Mouse (Mus musculus) layer of hippocampus, adult 8-10 months (tissue): ENCODE measurements around the gene Ikbke. TPM values are rescaled to one million over a fixed set of nuclear protein-coding genes. Genes with fewer than 3 reads are reported as not detected.
A peak's percentile ranks its signal among the peaks of the same experiment; 100 is the strongest.
"Not testable (repeated sequence)": the region's sequence is repeated elsewhere in the genome, so short reads cannot be mapped to it uniquely, and the experiment has no call there.

Experiments used
- DNase-seq, 2 experiments: peaks; one replicate each; pipeline ENCODE4 v3.0.0; 2022; ENCODE audit warnings: low spot score in 2 of 2
- total RNA-seq, 4 experiments: library from RNA; stranded (reverse); gene quantifications; 2 replicates each; pipeline ENCODE4 v1.2.4; 2022

The Ikbke gene
- 1 to 10 TPM; 1.8 to 4.9 (median 3.4) TPM for total RNA-seq

DNA sequence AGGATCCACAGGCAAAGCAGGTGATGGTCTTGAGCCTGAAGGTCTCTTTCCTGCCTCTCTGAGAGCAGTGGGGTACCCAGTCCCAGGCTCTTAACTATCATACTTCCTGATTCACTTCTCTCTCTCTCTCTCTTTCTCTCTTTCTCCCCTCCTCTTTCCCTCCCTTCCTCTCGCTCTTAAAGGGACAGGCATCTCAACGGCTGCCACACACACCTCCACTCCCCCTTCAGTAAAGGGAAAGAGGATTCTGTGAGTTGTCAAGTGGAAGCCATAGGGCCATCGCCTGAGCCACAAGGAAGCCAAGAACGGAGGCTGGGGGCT lies at the start of gene Ikbke:
TSS of gene Ikbke (minus strand) at position 151 of the 321 bp plus-strand sequence.
- DNase-seq, result no peak

DNA sequence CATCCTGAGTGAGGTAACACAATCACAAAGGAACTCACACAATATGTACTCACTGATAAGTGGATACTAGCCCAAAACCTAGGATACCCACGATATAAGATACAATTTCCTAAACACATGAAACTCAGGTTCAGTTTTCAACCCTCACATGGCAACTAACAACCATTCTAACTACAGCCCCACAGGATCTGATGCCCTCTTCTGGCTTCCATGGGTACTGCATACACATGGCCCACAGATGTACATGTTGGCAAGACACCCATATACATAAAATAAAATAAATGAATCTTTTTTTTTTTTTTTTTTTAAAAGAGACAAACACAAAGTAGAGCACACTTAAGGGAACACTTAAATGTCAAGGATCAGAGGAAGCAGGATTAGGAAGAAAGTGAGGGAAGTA lies 49.7 kb upstream of the Ikbke start:
- not testable (repeated sequence) for DNase-seq

DNA sequence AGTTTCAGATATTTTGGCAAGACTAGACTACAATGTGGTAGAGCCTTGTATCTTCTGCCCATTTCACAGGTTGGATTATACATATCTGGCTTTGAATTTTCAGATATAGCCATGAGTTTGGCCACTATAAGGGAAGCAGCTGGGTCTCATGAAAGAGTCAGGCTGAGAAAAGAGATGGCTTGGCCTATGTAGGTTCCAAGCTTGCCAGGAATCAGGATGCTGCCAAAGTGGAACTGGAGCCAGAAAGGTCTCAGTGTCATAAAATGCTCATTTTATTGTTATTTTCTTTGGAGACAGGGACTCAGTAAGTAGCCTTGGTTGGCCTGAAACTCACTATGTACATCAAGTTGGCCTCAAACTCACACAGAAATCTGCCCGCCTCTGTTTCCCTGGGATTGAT lies 47.8 kb upstream of the Ikbke start:
- no peak for DNase-seq

DNA sequence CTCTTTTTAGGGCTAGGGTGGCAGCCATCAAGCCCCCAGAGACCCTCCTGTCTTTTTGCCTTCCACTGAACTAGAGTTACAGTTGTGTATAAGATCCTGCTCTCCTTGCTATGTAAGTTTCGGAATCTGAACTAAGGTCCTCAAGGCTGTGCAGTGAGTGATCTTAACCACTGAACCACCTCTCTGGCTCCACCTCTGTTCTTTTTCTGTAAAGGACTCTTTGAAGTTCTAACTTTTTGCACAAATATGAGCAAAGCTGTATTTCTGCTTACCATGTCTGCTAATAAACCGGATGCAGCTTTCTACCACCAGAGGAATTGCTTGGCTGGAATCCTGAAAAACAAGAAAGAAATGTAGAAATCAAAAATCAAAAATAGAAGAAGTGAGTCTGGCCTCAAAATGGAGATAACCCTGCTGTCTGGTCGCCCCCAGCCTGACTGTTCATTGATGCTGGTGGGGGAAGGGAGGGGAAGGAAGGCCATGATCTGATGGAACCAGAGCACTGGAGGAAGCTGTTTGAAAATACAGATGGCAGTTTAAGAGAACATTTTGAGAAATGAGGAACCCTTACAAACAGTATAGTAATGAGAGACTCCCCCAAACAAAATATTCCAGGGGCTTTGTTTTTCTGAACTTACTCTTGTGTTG lies 45.5 kb upstream of the Ikbke start:
- no peak for DNase-seq

DNA sequence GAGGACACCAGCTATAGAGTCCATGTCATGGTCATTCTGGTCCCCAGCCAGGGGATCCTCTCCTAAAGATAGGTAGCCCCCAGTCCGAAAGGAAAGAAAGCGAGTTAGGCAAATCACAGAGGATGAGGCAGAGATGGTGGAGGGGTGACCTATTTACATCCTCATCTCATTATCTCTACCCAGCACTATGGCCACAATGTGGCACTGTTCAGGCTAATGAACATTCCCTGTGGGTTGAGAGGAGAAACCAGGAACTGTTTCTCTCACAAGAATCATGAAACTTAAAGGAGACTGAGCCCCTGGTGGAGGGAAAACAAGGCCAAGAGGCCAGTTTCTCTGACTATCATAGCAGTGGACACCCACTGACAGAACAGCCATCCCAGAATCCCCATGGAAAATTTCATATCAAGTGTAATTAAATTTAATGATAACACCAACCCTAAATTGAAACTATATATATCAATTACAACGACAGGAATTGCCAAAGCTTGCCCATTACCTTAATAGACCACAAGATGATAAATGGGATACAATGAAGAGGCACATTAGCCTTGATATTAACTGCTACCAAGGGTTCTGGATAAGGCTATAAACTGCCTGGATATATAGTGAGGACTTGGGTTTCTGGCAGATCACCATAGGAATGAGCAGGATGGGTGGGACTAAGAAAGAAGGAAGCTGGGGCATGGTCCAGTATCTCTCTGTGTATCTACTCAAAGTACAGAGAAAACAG lies 40.4 kb upstream of the Ikbke start:
- no peak for DNase-seq

DNA sequence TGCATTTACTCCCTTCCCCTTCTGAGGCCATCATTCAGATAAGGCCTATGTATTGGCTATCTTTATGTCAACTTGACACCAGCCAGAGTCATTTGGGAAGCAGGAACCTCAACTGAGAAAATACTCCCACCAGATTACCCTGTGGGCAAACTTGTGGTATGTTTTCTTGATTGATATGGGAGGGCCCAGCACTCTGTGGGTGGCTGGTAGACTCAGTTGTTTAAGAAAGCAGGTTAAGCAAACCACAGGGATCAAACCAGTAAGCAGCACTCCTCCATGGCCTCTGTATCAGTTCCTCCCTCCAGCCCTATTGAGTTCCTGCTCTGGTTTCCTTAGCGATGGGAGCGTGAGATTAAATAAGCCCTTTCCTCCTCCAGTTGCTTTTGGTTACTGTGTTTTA lies 39.0 kb upstream of the Ikbke start:
- DNase-seq, result no peak

DNA sequence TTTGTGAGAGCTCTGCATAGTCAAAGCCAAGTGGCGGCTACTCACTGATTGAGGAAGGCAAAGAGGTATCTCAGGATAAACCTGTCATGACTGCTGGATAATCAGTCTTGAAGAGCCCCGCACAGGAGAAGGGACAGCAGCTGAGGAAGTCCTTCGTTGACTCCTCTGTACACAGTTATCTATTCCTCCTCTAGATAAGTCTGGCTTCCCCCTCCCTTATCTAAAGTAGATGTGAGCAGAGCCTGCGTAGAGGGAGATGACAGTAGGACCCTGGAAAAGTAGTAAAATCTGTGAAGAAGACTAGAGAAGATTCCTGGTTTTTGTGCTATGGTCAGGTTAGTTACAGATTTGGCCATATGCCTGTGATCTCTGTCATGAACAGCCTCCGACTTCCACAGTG lies 38.2 kb upstream of the Ikbke start:
- DNase-seq, result no peak

DNA sequence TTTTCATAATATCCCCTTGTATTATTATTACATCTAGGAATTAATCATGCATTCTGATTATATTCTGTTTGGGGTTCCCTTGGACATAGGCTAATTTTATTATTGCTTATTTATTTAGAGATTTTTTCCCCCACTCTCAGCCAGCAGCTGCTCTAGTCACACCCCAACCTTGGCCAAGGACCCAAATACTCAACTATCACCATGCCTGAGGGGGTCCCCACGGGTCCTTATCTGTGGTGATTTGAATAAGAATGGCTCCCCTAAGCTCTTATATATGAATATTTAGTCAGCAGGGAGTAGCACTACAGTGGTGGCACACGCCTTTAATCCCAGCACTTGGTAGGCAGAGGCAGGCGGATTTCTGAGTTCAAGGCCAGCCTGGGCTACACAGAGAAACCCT lies 31.9 kb upstream of the Ikbke start:
- no peak for DNase-seq

DNA sequence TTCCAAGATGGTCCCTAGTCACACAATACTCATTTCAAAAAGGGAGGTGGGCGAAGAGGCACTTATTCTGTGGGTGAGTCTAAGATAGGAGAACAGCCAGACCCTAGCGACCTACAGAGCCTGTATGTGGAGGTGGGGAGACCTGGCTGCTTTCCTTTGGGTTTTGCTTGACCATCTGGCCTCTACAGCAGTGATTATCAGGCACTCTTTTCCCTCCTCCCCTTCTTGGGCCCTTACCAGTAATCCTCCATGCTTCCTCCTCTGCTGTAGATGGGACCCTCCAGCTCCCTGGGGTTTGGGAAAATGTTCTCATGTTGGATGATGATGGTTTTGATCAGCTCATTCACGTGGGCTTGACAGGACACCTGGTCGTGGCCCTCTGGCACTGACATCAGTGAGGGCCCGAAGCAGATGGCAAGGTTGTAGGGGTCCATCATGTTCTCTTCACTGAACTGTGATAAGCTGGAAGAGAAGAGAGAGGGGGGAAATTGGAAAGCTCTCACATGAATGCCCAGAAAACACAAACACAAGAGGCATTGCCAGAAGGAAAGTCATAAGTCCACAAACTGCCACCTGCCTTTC lies 30.9 kb upstream of the Ikbke start:
- no peak for DNase-seq

DNA sequence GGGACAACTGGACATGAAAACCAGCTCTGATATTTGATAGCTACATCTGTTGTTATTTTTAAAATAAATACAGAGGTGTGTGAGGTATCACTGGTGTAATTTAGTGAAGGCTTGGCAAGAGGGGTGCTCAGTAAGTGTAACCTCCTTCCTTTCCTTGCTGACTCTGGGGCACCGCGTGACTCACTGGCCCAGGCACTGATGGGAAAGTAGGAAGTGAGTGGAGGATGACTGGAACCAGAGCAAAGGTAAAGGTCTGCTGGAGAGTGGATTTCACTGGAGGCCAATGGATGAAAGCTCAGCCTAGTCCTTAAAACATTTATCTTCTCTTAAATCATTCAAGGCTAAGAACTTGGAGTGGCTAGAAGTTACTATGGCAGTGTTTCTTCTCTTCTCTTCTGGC lies 21.3 kb upstream of the Ikbke start:
- no peak for DNase-seq

DNA sequence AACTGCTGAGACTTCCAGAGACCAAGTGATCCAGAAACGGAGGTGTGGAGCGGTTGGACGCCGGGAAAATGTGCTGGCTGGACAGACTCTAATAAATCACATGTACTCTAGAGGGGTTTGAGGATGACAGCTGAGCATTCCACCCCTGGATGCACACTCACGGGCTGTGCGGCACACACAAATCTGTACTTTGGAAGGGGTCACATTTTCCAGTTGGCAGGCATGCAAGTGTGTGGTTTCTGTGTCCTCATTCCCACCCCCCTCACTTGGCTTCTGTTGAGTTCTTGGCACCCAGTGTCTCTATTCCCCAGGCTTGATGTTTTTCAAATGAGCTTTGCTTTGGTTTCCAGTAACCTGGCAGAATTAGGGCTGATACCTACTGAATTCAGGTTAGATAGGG lies 20.4 kb upstream of the Ikbke start:
- no peak for DNase-seq

DNA sequence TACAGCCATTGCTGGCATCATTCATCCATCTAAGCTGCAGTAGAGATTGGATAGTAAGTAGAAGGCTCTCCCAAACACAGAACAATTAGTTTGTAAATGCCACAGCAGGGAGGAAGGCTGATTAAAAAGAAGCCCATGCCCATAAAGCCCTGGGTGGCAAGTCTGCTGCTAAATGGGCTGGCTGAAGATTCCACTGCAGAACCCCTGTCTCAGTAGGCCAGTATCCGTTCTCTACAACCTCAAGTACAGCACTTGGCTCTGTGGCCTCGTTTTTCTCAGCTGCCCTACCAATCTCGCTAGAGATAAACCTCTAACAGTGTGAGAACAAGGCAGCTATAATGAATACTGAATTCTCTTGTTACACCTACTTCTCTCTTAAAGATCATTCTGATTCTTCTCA lies 19.8 kb upstream of the Ikbke start:
- DNase-seq, result no peak

DNA sequence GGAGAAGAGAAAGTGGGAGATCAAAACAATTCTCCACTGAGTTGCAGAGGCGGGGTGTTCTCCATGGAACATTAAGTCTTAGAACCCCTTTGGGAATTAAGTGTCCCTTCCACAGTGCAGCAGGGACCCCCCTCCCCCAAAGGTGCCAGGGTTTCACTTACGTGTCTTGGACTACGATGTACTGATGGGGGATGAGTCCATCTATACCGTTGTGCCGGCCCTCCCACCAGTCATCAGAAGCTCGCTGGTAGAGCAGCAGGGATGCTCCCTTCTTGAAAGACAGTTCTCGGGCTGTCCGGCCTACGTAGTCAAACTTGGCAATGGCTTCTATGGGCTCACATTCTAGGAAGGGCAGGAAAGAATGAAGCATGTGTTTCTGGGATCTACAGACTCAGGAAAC lies 18.8 kb upstream of the Ikbke start:
- DNase-seq, result no peak

DNA sequence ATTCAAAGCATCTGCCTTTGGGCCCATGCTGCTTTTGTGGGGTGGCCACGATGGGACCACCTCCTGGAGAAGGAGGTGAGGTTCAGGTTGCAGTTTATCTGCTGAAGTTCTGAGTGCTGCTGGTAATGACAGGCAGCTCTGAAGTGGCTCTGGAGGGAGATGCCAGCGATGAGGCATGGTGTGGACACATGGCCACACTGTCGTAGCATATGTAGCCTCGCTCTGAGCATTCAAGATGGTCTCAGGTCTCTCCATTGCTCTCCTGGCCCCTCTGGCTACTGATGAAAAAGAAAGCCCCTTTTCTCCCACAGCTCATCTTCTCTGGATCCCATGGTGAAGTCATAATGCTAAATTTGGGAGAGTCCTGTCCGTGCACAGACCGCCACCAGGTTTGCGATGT lies 17.3 kb upstream of the Ikbke start:
- DNase-seq, result no peak

DNA sequence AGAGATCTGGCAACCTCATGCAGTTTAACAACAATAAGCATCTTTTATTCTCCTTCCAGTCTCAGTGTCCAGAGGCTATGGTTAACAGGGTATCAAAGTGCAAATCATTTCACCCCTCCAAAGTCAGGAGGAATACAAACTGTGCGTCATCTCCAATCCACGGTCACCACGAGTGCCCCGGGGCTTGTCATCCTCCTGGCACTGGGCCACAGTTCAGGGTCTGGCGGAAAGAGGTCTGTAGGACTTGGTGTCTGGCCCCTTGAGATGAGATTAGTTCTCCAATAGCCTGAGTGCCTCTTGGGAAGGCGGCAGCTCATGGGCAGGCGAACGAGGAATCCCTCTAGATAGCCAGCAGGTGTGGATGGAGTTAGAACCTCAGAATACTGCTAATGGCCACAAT lies 15.8 kb upstream of the Ikbke start:
- DNase-seq, result no peak

DNA sequence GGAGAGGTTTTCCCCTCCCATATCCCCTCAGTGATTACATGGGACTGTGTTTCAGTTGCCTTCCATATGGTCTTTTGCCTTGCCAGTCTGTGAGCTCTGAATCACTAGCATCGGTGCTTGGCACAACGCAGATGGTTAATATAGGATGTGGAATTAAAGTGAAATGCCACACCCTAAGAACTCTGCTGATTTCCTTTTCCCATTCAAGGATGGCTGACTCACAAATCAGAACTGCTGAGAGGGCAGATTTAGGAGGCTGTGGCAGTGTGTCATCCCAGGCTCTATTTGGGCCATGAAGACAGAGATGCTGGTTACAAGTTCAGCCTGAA lies 14.5 kb upstream of the Ikbke start:
- DNase-seq, result peak; percentile 54 to 66

DNA sequence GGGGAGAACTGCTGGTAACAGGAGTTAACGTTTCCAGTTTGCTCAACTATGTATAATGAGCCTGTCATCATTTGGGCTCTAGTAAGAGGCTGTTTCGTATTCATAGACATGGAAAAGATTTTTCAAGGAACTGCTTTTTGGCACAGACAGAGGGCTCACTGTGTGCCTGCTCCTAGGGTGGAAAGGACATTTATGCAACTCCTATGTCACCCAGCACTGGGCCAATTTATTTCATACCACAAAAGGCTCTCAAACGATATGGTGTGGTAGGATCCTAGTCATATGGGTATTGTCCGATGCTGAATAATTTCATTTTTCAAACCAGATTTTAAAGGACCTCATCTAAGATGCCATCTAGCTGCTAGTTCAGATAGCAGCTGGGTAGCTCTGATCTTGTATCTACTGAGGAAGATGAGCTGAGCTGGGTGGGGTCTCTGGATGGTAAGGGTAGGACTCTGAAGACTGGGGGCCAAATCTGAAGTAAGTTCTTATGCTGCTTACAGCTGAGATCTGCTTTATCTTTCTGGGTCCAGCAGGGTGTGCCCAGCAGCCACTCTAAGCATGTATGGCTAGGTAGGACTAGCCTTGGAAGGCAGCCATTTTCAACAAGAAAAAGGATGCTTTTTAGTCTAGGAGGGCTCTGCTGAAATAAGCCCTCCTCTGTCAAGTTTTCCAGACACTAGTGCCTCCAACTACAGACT lies 14.0 kb upstream of the Ikbke start:
- no peak for DNase-seq

DNA sequence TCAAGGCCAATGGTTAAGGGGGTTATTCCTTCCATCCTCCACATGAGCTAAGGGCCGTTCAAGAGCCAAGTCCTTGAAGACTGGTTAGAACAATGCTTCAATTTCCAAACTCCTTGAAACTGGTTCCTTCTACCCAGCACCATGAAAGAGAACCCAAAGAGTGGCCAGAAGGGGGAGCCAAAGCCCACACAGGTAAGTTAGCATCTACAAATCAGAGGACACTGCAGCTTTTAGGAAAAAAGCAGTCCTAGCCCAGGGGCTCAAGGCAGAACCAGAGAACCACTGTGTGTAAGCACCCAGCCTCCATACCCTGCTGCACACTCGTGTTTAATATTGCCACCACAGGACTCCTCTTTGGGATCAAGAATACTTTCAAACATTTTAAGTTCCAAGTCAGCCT lies 11.2 kb upstream of the Ikbke start:
- DNase-seq, result peak; percentile 60 to 74

DNA sequence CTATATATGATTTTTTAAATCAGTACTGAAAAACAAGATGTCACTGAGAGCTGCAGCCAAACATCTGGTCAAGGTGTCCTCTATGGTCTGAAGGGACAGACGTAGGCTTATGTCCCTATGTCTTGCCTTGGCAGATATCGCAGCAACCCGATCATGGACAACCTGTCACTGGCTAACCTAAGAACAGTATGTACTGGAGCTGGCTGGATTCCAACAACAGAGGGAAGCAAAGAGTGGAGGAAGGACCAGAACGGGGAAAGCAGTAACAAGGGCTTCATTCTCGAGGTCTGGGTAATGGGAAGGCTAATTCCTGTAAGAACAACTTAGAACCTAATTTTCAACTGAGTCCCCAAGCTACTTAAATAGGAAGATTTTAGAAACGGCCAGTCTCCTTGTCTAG lies 9.5 kb upstream of the Ikbke start:
- no peak for DNase-seq

DNA sequence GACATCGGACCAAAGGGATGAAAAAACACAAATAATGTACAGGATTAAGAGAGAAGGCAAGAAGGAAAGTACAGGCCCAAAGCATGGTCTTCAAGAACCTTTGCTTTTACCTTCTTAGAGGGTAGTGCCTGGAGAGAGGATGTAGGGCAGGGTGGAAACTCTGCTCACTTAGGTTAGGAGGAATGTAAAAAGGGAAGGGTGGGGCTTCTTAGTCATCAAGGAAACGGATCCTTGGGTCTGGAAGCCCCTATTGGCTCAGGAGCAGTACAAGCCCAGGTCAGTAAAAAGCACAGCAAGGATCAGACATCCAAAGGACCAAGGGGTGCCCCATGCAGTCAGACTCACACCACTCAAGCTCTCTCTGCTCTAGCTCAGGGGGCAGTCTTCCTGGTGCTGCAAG lies 7.9 kb upstream of the Ikbke start:
- DNase-seq, result no peak

DNA sequence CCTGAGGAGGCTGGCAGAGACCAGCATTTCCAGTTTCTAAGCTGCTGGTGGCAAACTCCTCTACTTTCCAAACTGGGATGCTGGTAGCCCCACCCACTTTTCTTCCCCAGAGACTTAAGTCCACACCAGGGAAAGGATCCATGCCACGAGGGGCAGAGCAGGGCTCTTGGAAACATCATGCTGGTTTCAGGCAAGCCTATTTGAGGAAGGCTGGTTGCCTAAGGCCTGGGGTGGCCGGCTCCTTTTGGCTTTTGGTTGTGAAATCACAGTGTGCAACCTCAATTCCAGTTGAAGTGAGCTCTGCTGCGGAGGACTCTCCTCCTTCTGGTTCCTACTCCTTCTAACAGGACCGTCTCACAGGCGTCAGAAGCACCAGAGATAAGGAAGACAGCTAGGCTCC lies 7.4 kb upstream of the Ikbke start:
- DNase-seq, result no peak

DNA sequence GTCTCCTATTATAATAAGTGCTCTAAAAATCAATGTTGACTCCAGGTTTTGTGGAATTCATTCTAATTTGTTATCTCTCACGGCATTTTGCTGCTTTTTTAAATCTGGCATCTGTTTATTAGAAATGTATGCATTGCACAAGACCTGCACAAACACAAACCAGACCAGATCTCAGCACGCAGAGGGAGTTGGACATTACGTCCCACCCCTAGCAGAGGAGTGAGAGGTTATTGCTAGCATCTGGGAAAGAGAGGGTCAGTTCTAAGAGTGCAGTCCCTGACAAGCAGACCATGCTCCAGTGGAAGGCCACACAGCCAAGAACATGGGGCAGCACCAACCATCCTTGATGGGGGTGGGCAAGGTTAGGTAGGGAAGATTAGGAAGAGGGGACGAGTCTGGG lies 5.2 kb upstream of the Ikbke start:
- no peak for DNase-seq

DNA sequence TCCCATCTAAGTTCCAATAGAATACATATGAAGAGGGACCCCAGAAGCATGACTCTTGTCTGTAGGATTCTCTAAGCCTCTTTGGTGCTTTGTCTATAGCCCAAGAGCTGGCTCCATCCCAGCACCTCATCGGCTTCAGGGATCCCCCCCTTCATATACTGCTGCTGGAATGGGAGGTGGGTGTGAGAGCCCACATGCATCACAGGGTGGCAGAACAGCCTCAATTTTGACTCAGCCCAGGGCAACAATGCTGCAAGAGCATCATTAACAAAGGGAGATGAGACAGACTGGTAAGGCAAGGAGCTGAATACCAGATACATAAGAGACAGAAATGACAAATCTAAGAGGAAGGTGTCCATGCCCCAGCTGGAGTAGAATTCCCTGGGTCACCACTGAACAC lies 4.8 kb upstream of the Ikbke start:
- no peak for DNase-seq
